Mouse (Mus musculus) E14TG2a.4 (cell line): ENCODE results near the gene Wipf2.

Source experiments
- CTCF ChIP-seq: conservative IDR thresholded peaks from 2 replicates; pipeline ENCODE4 v1.5.1; 2014; ENCODE audit warnings: low read length
- POU5F1 ChIP-seq: IDR thresholded peaks from 2 replicates; pipeline ENCODE4 v1.6.1; 2014; ENCODE audit warnings: low read length, borderline replicate concordance

DNA sequence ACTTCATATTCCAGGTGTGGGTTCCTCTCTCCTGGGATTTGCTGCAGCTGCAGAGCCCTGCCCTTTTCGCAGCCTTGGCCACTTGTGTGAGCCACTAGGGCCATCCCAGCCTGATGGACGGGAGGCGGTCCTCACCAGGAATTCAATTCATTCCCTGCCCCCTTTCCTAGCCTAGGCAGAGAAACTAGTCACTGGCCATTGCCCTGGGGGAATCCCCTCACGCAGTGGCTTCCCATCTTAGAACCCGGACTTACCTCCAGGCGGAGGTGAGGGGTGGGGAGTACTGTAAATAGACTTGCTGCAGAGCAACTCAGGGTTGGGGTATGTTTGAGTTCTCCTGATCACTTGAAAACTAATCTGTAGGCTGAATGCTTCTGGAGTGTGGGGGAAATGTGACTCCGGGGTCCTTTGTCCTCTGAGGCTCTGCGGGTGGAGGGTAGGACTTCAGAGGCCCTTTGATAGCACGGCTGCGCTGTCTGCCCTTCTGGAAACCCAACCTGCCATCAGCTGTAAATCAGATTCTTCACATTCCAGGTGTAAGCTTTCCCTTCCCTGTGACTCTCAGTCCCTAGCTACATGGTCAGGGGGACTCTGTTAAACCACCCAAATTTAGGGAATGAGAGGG is 39.3 kb downstream of the Wipf2 start:
- TF ChIP-seq CTCF (no peak), POU5F1 (no peak)
